Comparison of ENCODE assay signal across 11 mouse cellular contexts in the genomic region with DNA sequence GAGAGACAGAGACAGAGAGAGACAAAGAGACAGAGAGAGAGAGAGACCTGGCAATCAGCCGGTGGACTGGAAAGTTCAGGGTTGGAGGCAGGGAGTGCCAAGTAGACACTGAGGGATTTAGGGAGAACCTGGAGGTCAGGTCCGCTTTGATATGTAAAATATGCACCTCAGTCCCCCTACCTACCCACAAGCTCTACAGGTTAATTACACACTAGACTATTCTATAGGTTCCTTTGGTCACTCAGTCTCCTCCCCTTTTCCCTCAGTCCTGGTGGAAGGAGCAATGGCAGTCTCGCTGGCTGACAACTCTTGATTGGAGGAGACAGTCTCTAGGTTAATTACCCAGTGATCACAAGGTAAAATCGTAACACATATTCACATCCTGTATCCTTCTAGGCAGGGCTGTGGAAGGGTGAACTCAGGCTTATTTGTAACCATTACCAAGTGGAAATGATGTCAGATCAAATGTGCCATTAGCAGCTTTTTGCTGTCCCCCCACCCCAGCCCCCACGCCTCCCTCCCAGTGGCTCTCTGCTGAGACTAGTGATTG. TPM values are rescaled to one million over a fixed set of nuclear protein-coding genes. Genes with fewer than 3 reads are reported as not detected.
A peak's percentile ranks its signal among the peaks of the same experiment; 100 is the strongest.
DNase-seq lines count a peak whose midpoint lies in the region; ATAC-seq and TF ChIP-seq lines count a peak whose summit lies in the region.
"Had no signal": no experiment of that assay in that cellular context is flagged by ENCODE, and none has a peak within 500 bp of the region (broad histone marks: within the 10 kb centered on the region; RNA-seq: fewer than 3 reads in every experiment).

No protein-coding gene starts in this region.

- DNase-seq in embryo, embryonic 11 days, result peak; percentile 17
- DNase-seq in embryo, embryonic 9.5 days (ENCODE audit: extremely low spot score), result no peak
- no peak for DNase-seq in lung, postnatal 25 days (ENCODE audit: low spot score)
- no peak for DNase-seq in midbrain, embryonic 10.5 days (ENCODE audit: low spot score)
- DNase-seq in stomach, postnatal 0 days (ENCODE audit: low spot score), result no peak
- DNase-seq in c-Kit-positive CD71-positive TER-119-positive erythroid progenitor cells, embryonic 14.5 days (ENCODE audit: low spot score), result no peak
- DNase-seq in adrenal gland, adult 8-10 months, result no peak
- DNase-seq: thymus, postnatal 14 days had no signal

- no peak for TF ChIP-seq EP300 in stomach, postnatal 0 days (optimal IDR thresholded peaks at IDR 0.05)

- no peak overlapping the region for H3K4me2 ChIP-seq in lung, embryonic 16.5 days (ENCODE audit: low read depth, low read length)
- no peak overlapping the region for H3K4me2 ChIP-seq in stomach, postnatal 0 days (replicated peaks; ENCODE audit: low read depth)
- H3K4me2 ChIP-seq: liver, embryonic 11.5 days had no signal

- ATAC-seq in lung, embryonic 16.5 days (ENCODE audit: low read depth), result no peak
- ATAC-seq in stomach, postnatal 0 days (ENCODE audit: low FRiP score, low TSS enrichment), result no peak; the same call in 1 of the 2 replicates

- no peak for TF ChIP-seq CTCF in stomach, postnatal 0 days (IDR thresholded peaks at IDR 0.05; ENCODE audit: low read depth)

- WGBS in lung, embryonic 16.5 days, result 42% methylated on average over 5 of the region's 5 CpGs
- 31% methylated on average over 5 of the region's 5 CpGs for WGBS in midbrain, embryonic 10.5 days
- WGBS in stomach, postnatal 0 days, result 60% methylated on average over 5 of the region's 5 CpGs

- H3K4me1 ChIP-seq in lung, embryonic 16.5 days (replicated peaks; ENCODE audit: control insufficient read depth, insufficient read depth, low read length), result peaks cover 27% of the 10 kb centered on the region
- peaks cover 34% of the 10 kb centered on the region for H3K4me1 ChIP-seq in midbrain, embryonic 10.5 days
- H3K4me1 ChIP-seq in stomach, postnatal 0 days (replicated peaks; ENCODE audit: control insufficient read depth, insufficient read depth), result no peaks in the 10 kb centered on the region

- no peak overlapping the region for H3K4me3 ChIP-seq in lung, embryonic 16.5 days (ENCODE audit: low read length)
- peak overlapping the region; percentile 7; the same call in 1 of the 2 replicates for H3K4me3 ChIP-seq in midbrain, embryonic 10.5 days
- H3K4me3 ChIP-seq in stomach, postnatal 0 days (ENCODE audit: low read depth, low read length), result no peak overlapping the region

- peaks cover 6% of the 10 kb centered on the region for H3K9me3 ChIP-seq in lung, embryonic 16.5 days (ENCODE audit: control insufficient read depth, low read length)
- peaks cover 10% of the 10 kb centered on the region; the same call in 1 of the 2 replicates for H3K9me3 ChIP-seq in midbrain, embryonic 10.5 days (replicated peaks)
- H3K9me3 ChIP-seq in stomach, postnatal 0 days (ENCODE audit: control insufficient read depth, low read length), result no peaks in the 10 kb centered on the region

- H3K27me3 ChIP-seq in lung, embryonic 16.5 days (ENCODE audit: control insufficient read depth, insufficient read depth, low read depth, low read length), result no peaks in the 10 kb centered on the region
- H3K27me3 ChIP-seq in midbrain, embryonic 10.5 days (ENCODE audit: low read depth, poor library complexity, severe bottlenecking), result no peaks in the 10 kb centered on the region
- H3K27me3 ChIP-seq in stomach, postnatal 0 days (ENCODE audit: control insufficient read depth, insufficient read depth, low read length), result no peaks in the 10 kb centered on the region

- H3K9ac ChIP-seq in lung, embryonic 16.5 days (ENCODE audit: low read length), result peak overlapping the region; percentile 24; the same call in 1 of the 2 replicates
- 0 out of 2 replicates have a peak overlapping the region, but pooled peaks have one; percentile 1 for H3K9ac ChIP-seq in stomach, postnatal 0 days (ENCODE audit: low read length)

- H3K27ac ChIP-seq in lung, embryonic 16.5 days (ENCODE audit: low read length), result no peak overlapping the region
- H3K27ac ChIP-seq in midbrain, embryonic 10.5 days (replicated peaks), result peak overlapping the region; percentile 89
- no peak overlapping the region for H3K27ac ChIP-seq in stomach, postnatal 0 days (replicated peaks)

- no peaks in the 10 kb centered on the region for H3K36me3 ChIP-seq in lung, embryonic 16.5 days (ENCODE audit: control insufficient read depth, insufficient read depth, low read length)
- H3K36me3 ChIP-seq in midbrain, embryonic 10.5 days, result no peaks in the 10 kb centered on the region
- no peaks in the 10 kb centered on the region for H3K36me3 ChIP-seq in stomach, postnatal 0 days (ENCODE audit: control insufficient read depth, insufficient read depth, low read length)

RNA-seq across cellular contexts. Expression of a gene that starts 11.1 kb away (rescaled TPM):
- 213 and 233 TPM in 2 replicates for polyA plus RNA-seq in lung, embryonic 16.5 days (2015; fragmentation: Nextera tagmentation; extraction: Ambion mirVana)
- 585 and 600 TPM in 2 replicates for polyA plus RNA-seq in midbrain, embryonic 10.5 days (2016; fragmentation: Nextera tagmentation; extraction: Ambion mirVana)
- polyA plus RNA-seq in stomach, postnatal 0 days (2015; fragmentation: Nextera tagmentation; extraction: Ambion mirVana), result 304 and 499 TPM in 2 replicates
- 1 to 10 TPM; 2.4 to 4.0 (median 2.6) TPM for total RNA-seq in adrenal gland, adult 8-10 months (2022)
- total RNA-seq: megakaryocyte-erythroid progenitor cell, adult 5-6 weeks had no signal
